Mouse (Mus musculus) intestine, embryonic 16.5 days (tissue): ENCODE data around the gene Cblc. TPM values are rescaled to one million over a fixed set of nuclear protein-coding genes. Genes with fewer than 3 reads are reported as not detected.

Experiments
- ATAC-seq: fragments of 200-750 bp; cut with Nextera tagmentation; 2 replicates; pipeline ENCODE4 v1.8.0; 2017; ENCODE audit warnings: moderate TSS enrichment, moderate library complexity
- H3K27ac ChIP-seq: fragments of 300-500 bp; sonication (generic); 2 replicates; pipeline ENCODE4 v1.5.1; 2014; ENCODE audit warnings: mild to moderate bottlenecking, low read length
- H3K27me3 ChIP-seq: fragments of 300-500 bp; sonication (generic); replicated peaks from 2 replicates; pipeline ENCODE4 v1.6.1; 2014; ENCODE audit warnings: low read length, control low read depth, mixed read lengths; ENCODE audit not compliant: control insufficient read depth, insufficient read depth
- H3K36me3 ChIP-seq: fragments of 300-500 bp; sonication (generic); 2 replicates; pipeline ENCODE4 v1.6.1; 2014; ENCODE audit warnings: low read length, control low read depth; ENCODE audit not compliant: control insufficient read depth, insufficient read depth
- H3K4me1 ChIP-seq: fragments of 300-500 bp; sonication (generic); 2 replicates; pipeline ENCODE4 v1.6.1; 2014; ENCODE audit warnings: low read length, control low read depth, mixed read lengths; ENCODE audit not compliant: control insufficient read depth, insufficient read depth
- H3K4me2 ChIP-seq: fragments of 300-500 bp; sonication (generic); 2 replicates; pipeline ENCODE4 v1.6.1; 2014; ENCODE audit warnings: low read depth, low read length, control low read depth
- H3K4me3 ChIP-seq: fragments of 300-500 bp; sonication (generic); 2 replicates; pipeline ENCODE4 v1.5.1; 2014; ENCODE audit warnings: mild to moderate bottlenecking, low read length
- H3K9ac ChIP-seq: fragments of 300-500 bp; sonication (generic); 2 replicates; pipeline ENCODE4 v1.6.1; 2014; ENCODE audit warnings: low read depth, low read length
- H3K9me3 ChIP-seq: fragments of 300-500 bp; sonication (generic); 2 replicates; pipeline ENCODE4 v1.6.1; 2016; ENCODE audit warnings: low read length, control low read depth; ENCODE audit not compliant: control insufficient read depth
- WGBS: fragments of 180-500 bp; shearing (Covaris S2); extraction: QIAGEN DNeasy Blood & Tissue Kit; methylation state at CpG from one replicate; pipeline ENCODE4 v1.1.7; 2014; 5-methylcytosine and 5-hydroxymethylcytosine counted together
- polyA plus RNA-seq: library from polyadenylated mRNA; unstranded; fragments of >200 nt; fragmentation: Nextera tagmentation; extraction: Ambion mirVana; gene quantifications from 2 replicates; pipeline ENCODE4 v1.2.1, GENCODE M21; 2015

Gene Cblc
- polyA plus RNA-seq, 1 experiment from 2014 or later: 32.6 TPM

DNA sequence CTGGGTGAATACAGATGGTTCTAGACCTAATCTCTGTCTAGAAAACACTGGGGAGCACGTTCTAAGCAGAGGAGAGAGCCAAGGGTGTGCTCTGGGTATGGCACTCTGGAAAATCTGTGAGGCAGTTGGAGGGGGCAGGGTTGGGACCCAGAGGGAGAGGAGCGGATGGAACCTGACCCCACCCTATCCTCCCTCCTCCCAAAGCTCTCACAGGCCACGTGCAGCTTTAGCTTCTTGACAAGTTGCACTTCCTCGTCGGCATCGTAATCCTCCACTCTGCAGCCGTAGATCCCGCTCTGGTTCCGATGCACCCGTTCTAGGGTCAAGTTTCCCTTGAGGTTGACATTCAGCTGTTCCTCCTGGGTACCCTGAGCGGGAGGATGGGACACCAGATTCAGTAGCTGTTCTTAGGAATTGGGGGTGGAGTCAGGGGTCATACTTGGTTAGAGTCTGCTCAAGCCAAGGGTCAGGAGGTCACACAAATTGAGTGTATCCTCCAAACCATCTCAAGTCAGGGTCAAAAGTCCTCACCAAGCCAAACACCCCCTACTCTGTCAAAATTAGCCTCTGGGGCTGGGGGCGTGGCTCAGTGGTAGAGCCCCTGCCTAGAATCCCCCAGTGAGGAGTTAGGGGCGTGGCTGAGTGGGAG lies 32.7 kb downstream of the Cblc start:
- Histone ChIP-seq H3K4me3 (no peak overlapping the region), H3K9me3 (no peaks in the 10 kb centered on the region), H3K4me2 (no peak overlapping the region), H3K27ac (no peak overlapping the region), H3K27me3 (no peaks in the 10 kb centered on the region), H3K4me1 (peaks cover 14% of the 10 kb centered on the region), H3K36me3 (peaks cover 6% of the 10 kb centered on the region), H3K9ac (no peak overlapping the region)
- 79% methylated on average over 13 of the region's 13 CpGs for WGBS
- ATAC-seq: no peak

DNA sequence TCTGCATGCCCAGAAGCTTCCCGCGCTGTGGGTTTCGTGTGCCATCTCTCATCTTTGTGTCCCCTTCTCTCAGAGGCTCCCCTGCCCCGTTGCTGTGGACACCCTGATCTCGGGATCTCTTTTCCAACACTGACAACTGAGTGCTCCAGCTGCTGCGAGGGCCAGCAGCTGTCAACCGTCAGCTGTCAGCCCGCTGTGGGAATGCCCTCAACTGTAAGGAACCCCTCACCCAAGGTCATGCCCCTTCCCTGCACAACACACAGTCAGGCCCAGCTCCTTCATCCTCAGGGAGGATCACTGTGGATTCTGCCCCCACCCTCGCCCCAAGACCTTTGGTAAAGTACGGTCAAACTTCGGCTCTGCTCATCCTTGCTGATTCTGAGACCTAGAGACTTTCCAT lies 34.3 kb downstream of the Cblc start:
- Histone ChIP-seq H3K4me1 (peaks cover 9% of the 10 kb centered on the region), H3K27me3 (no peaks in the 10 kb centered on the region), H3K4me3 (no peak overlapping the region), H3K27ac (no peak overlapping the region), H3K36me3 (peaks cover 9% of the 10 kb centered on the region), H3K4me2 (no peak overlapping the region), H3K9me3 (no peaks in the 10 kb centered on the region), H3K9ac (no peak overlapping the region)
- 67% methylated on average over 11 of the region's 11 CpGs for WGBS
- no peak for ATAC-seq

DNA sequence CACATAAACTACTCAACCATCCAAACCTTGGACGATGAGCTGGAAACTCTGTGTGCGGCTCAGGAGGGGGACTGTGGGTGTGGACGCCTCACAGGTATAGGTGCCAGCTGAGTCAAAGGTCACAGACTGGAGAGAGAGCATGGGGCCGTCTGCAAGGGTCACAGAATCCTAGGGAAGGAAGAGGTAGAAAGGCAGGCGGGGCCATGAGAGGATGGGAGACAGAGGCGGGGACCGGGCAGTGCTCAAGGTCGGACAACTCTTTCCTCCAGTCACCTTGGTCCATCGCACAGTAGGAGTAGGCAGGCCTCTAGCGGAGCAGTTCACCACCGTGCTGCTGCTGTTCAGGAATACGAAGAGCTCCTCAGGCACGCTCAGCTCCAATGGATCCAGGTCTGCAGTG lies 36.6 kb downstream of the Cblc start:
- no peak overlapping the region for H3K4me3 ChIP-seq
- peaks cover 5% of the 10 kb centered on the region for H3K36me3 ChIP-seq
- 82% methylated on average over 13 of the region's 13 CpGs for WGBS
- H3K4me1 ChIP-seq: peaks cover 13% of the 10 kb centered on the region
- no peaks in the 10 kb centered on the region for H3K9me3 ChIP-seq
- H3K27me3 ChIP-seq: no peaks in the 10 kb centered on the region
- H3K4me2 ChIP-seq: no peak overlapping the region
- ATAC-seq: peak; percentile 26; the same call in 1 of the 2 replicates
- H3K27ac ChIP-seq: no peak overlapping the region
- H3K9ac ChIP-seq: no peak overlapping the region

DNA sequence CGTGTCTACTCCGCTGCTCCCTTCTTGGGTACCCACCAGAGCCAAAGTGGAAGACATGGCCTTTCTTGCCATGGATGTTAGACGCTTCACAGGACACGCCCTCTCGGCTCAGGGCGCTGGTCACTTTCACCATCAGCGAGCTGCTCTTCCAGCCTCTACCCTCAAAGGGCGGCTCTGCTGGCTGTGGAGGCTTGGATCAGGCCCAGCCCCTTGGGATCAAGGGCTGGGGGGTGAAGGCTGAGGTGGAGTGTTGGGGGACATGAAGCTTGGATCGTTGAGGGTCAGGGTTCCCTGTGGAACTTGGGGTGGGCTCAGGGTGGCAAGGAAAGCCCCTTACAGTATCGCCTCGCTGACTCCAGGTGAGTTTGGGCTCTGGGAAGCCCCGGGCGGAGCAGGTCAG lies 38.0 kb downstream of the Cblc start:
- Histone ChIP-seq H3K27me3 (no peaks in the 10 kb centered on the region), H3K4me3 (no peak overlapping the region), H3K4me1 (peaks cover 16% of the 10 kb centered on the region), H3K27ac (no peak overlapping the region), H3K4me2 (no peak overlapping the region), H3K9ac (no peak overlapping the region), H3K9me3 (no peaks in the 10 kb centered on the region), H3K36me3 (peaks cover 3% of the 10 kb centered on the region; the same call in 1 of the 2 replicates)
- ATAC-seq: no peak
- 88% methylated on average over 13 of the region's 13 CpGs for WGBS

DNA sequence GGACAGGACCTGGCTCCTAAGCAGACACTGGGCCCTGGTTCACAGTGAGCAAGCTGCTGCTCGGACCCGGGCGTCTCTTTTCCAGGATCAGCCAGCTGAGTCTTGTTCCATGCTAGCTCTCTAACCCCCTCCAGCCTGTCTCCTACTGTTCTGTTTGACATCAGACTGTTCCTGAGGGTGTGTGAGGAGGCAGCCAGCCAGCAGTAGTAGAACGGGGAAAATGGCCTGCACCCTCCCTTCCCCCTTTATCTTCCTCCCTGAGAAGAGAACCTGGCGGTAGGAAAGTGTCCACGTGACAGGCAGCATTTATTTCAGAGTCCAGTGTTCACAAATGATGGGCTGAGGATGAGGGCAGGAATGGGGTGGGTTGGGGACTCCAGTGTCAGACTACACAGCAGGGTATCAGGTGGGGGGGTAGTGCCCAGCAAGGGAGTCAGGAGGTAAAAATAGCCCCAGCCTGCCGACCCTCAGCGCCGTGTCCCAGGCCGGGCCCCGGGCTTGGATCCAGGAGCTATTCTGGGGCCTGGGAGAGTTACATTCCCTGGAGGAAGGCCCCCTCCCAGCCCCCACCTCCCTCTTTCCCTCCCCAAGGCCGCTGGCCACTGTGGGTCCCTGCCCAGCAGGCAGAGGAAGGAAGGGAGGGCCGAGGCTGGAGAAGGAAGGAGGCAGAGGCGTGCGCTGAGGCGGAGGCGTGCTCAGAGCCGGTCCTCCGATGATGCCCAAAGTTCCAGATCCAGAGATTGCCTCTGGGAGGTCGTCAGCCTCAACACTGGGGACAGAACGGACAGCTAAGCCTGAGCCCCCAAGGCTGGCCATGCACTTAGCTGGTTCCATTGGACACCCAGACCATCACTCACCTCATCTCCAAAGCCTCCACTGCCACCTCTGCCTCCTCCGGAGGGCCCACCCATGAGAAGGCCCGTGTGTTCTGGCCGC lies 40.5 kb downstream of the Cblc start:
- Histone ChIP-seq H3K4me1 (peaks cover 17% of the 10 kb centered on the region), H3K4me2 (no peak overlapping the region), H3K9ac (peak overlapping the region; percentile 1; the same call in 1 of the 2 replicates), H3K27me3 (no peaks in the 10 kb centered on the region), H3K4me3 (no peak overlapping the region), H3K36me3 (peaks cover 3% of the 10 kb centered on the region; the same call in 1 of the 2 replicates), H3K9me3 (no peaks in the 10 kb centered on the region), H3K27ac (peak overlapping the region; percentile 72)
- WGBS: 63% methylated on average over 23 of the region's 24 CpGs
- ATAC-seq: peak; percentile 57

DNA sequence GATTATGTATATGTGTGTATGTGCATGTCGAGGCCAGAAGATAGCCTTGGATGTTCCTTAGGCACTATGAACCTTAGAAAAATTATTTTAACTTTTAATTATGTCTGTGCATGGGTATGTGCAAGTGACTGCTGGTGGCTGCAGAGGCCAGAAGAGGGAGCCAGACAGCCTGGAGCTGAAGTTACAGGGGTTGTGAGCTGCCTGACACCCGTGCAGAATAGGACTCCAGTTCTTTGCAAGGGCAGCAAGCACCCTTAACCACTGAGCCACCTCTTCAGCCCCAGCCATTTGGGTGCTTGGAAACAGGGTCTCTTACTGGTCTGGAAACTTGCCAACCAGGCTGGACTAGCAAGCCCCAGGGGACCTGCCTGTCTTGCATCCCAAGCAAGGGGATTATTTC lies 41.6 kb downstream of the Cblc start:
- WGBS: 73% methylated on average over 2 of the region's 2 CpGs
- H3K27ac ChIP-seq: peak overlapping the region; percentile 72
- no peaks in the 10 kb centered on the region for H3K9me3 ChIP-seq
- H3K9ac ChIP-seq: no peak overlapping the region
- no peaks in the 10 kb centered on the region for H3K27me3 ChIP-seq
- no peak overlapping the region for H3K4me2 ChIP-seq
- ATAC-seq: no peak
- H3K4me1 ChIP-seq: peaks cover 22% of the 10 kb centered on the region
- H3K36me3 ChIP-seq: peaks cover 3% of the 10 kb centered on the region; the same call in 1 of the 2 replicates
- no peak overlapping the region for H3K4me3 ChIP-seq

DNA sequence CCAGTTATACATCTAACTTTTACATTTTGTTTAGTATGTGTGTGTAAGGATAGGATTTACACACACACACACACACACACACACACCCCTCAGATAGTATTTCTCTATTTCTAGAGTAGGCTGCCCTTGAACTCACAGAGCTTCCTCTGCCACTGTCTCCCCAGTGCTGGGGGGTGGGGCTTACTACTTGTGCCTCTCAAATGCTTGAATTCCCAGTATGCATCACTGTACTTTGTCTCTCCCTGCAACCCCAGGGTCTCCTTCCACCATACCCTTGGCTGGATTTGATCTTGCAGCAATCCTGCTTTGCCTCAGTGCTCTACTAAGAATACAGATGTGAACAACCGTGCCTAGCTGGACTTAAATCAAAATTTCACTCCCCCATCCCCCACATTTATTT lies 42.5 kb downstream of the Cblc start:
- Histone ChIP-seq H3K4me2 (no peak overlapping the region), H3K27ac (peak overlapping the region; percentile 23), H3K27me3 (no peaks in the 10 kb centered on the region), H3K36me3 (peaks cover 3% of the 10 kb centered on the region; the same call in 1 of the 2 replicates), H3K4me1 (peaks cover 22% of the 10 kb centered on the region), H3K4me3 (no peak overlapping the region), H3K9me3 (no peaks in the 10 kb centered on the region), H3K9ac (no peak overlapping the region)
- ATAC-seq: no peak
- 79% methylated on average over 1 of the region's 1 CpGs for WGBS

DNA sequence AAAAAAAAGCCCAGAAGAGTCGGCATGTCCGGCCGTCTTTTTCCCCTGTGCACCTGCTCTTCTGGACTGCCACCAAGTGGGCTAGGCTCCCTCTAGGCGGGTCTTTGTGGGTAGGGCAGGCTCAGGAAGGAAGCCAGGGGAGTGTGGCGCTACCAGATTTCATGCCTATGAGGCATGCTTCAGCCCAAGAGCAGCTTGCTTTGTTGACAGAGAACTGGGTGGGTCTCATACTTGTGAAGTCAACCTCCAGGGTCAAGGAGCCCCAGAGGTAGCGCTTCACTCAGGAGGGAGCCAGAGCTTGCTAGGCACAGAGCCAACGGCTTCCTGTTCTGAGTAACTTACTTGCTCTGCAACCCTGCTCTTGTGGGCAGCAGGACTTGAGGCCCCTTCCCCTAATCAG lies 43.0 kb downstream of the Cblc start:
- Histone ChIP-seq H3K4me1 (peaks cover 22% of the 10 kb centered on the region), H3K27ac (peak overlapping the region; percentile 23), H3K27me3 (no peaks in the 10 kb centered on the region), H3K9ac (no peak overlapping the region), H3K9me3 (no peaks in the 10 kb centered on the region), H3K4me3 (no peak overlapping the region), H3K36me3 (peaks cover 1% of the 10 kb centered on the region; the same call in 1 of the 2 replicates), H3K4me2 (no peak overlapping the region)
- no peak for ATAC-seq
- WGBS: 59% methylated on average over 7 of the region's 7 CpGs

DNA sequence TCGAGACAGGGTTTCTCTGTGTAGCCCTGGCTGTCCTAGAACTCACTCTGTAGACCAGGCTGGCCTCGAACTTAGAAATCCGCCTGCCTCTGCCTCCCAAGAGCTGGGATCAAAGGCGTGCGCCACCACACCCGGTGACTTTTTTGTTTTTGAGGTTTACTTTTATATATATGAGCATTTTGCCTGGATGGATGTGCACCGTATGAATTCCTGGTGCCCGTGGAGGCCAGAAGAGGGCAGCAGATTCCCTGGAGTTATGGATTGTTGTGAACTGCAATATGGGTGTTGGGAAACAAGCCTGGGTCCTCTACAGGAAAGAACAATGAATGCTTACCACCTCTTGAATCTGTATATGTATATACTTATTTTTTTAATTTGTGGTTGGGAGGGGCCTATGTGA lies 44.0 kb downstream of the Cblc start:
- Histone ChIP-seq H3K4me1 (peaks cover 23% of the 10 kb centered on the region), H3K9ac (no peak overlapping the region), H3K27ac (no peak overlapping the region), H3K4me3 (no peak overlapping the region), H3K27me3 (no peaks in the 10 kb centered on the region), H3K4me2 (no peak overlapping the region), H3K9me3 (no peaks in the 10 kb centered on the region), H3K36me3 (no peaks in the 10 kb centered on the region)
- ATAC-seq: no peak
- 77% methylated on average over 8 of the region's 8 CpGs for WGBS
